16 mouse cellular contexts compared by ENCODE assay signal in the genomic region with DNA sequence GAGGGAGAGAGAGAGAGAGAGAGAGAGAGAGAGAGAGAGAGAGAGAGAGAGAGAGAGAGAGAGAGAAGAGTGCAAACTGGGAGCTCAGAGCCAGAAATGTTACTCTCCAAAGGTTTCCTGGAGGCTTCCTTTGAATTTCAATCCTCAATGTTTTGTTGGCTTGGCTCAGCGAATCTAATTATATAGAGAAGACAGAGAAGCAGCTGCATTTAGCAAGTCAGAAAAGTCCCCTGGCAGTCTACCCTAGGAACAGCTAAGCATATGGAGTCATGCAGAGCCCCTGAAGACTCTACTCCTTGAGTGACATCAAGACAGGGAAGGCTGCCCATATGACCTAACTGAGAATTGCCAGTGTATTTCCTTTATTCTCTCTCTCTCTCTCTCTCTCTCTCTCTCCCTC.
DNase-seq lines count a peak whose midpoint lies in the region; ATAC-seq and TF ChIP-seq lines count a peak whose summit lies in the region.
"Had no signal": no experiment of that assay in that cellular context is flagged by ENCODE, and none has a peak within 500 bp of the region (broad histone marks: within the 10 kb centered on the region; RNA-seq: fewer than 3 reads in every experiment).

No protein-coding gene starts in this region.

- H3K27me3 ChIP-seq in forebrain, embryonic 16.5 days (replicated peaks; ENCODE audit: control insufficient read depth, insufficient read depth, low read length), result no peaks in the 10 kb centered on the region
- H3K27me3 ChIP-seq in forebrain, embryonic 13.5 days, result no peaks in the 10 kb centered on the region
- no peaks in the 10 kb centered on the region for H3K27me3 ChIP-seq in limb, embryonic 14.5 days (ENCODE audit: control insufficient read depth, insufficient read depth, low read length)
- no peaks in the 10 kb centered on the region for H3K27me3 ChIP-seq in limb, embryonic 10.5 days (ENCODE audit: low read depth, poor library complexity, severe bottlenecking)
- H3K27me3 ChIP-seq: liver, embryonic 15.5 days had no signal

- H3K9ac ChIP-seq in forebrain, embryonic 16.5 days (replicated peaks; ENCODE audit: low read depth, low read length), result no peak overlapping the region
- no peak overlapping the region for H3K9ac ChIP-seq in forebrain, embryonic 13.5 days
- no peak overlapping the region for H3K9ac ChIP-seq in limb, embryonic 14.5 days (ENCODE audit: low read depth, low read length, severe bottlenecking)
- H3K9ac ChIP-seq: liver, embryonic 15.5 days had no signal

- no peak overlapping the region for H3K4me3 ChIP-seq in forebrain, embryonic 16.5 days (replicated peaks; ENCODE audit: low read length)
- H3K4me3 ChIP-seq in forebrain, embryonic 13.5 days, result no peak overlapping the region
- H3K4me3 ChIP-seq in limb, embryonic 14.5 days (replicated peaks; ENCODE audit: low read length), result no peak overlapping the region
- H3K4me3 ChIP-seq in limb, embryonic 10.5 days, result no peak overlapping the region
- H3K4me3 ChIP-seq: gastrocnemius, adult 2 months; heart, adult 2 months; liver, embryonic 15.5 days; myocyte had no signal

- DNase-seq in limb, embryonic 14.5 days (ENCODE audit: low spot score), result peak; percentile 20
- DNase-seq in limb, embryonic 10.5 days (ENCODE audit: low spot score), result no peak
- peak; percentile 53 to 81 for DNase-seq in left cerebral cortex, postnatal 14 days (ENCODE audit: low spot score in 2 of 2)
- peak; percentile 22 to 54 for DNase-seq in right cerebral cortex, postnatal 36 days (ENCODE audit: low spot score in 2 of 2)
- DNase-seq in spleen, postnatal 36 days (ENCODE audit: low spot score in 2 of 2), result no peak
- no peak for DNase-seq in embryo, embryonic 10 days (ENCODE audit: low spot score)
- DNase-seq: adrenal gland, postnatal 25 days; gastrocnemius, adult 2 months; heart, adult 2 months; heart, postnatal 10 days; lung, postnatal 14 days had no signal

- H3K4me1 ChIP-seq in forebrain, embryonic 16.5 days (replicated peaks; ENCODE audit: control insufficient read depth, insufficient read depth, low read length), result peaks cover 3% of the 10 kb centered on the region; the same call in 1 of the 2 replicates
- no peaks in the 10 kb centered on the region for H3K4me1 ChIP-seq in forebrain, embryonic 13.5 days
- peaks cover 10% of the 10 kb centered on the region for H3K4me1 ChIP-seq in limb, embryonic 14.5 days (ENCODE audit: control insufficient read depth, insufficient read depth, low read length)
- H3K4me1 ChIP-seq in limb, embryonic 10.5 days, result peaks cover 22% of the 10 kb centered on the region
- H3K4me1 ChIP-seq: liver, embryonic 15.5 days had no signal

- H3K9me3 ChIP-seq in forebrain, embryonic 16.5 days (ENCODE audit: control insufficient read depth, low read length), result no peaks in the 10 kb centered on the region
- no peaks in the 10 kb centered on the region for H3K9me3 ChIP-seq in forebrain, embryonic 13.5 days (replicated peaks)
- H3K9me3 ChIP-seq in limb, embryonic 14.5 days (ENCODE audit: control insufficient read depth, low read length), result no peaks in the 10 kb centered on the region
- peaks cover 2% of the 10 kb centered on the region; the same call in 1 of the 2 replicates for H3K9me3 ChIP-seq in limb, embryonic 10.5 days (replicated peaks)
- H3K9me3 ChIP-seq: liver, embryonic 15.5 days had no signal

- no peak overlapping the region for H3K27ac ChIP-seq in forebrain, embryonic 16.5 days (ENCODE audit: low read length)
- H3K27ac ChIP-seq in forebrain, embryonic 13.5 days, result no peak overlapping the region
- no peak overlapping the region for H3K27ac ChIP-seq in limb, embryonic 14.5 days (replicated peaks; ENCODE audit: low read depth, low read length)
- no peak overlapping the region for H3K27ac ChIP-seq in limb, embryonic 10.5 days
- H3K27ac ChIP-seq: gastrocnemius, adult 2 months; heart, adult 2 months; liver, embryonic 15.5 days had no signal

- 54% methylated on average over 1 of the region's 1 CpGs for WGBS in forebrain, embryonic 16.5 days
- WGBS in forebrain, embryonic 13.5 days, result 61% methylated on average over 1 of the region's 1 CpGs
- WGBS in limb, embryonic 14.5 days, result 43% methylated on average over 1 of the region's 1 CpGs
- WGBS in limb, embryonic 10.5 days, result 76% methylated on average over 1 of the region's 1 CpGs

- no peaks in the 10 kb centered on the region for H3K36me3 ChIP-seq in forebrain, embryonic 16.5 days (ENCODE audit: control insufficient read depth, insufficient read depth)
- H3K36me3 ChIP-seq in forebrain, embryonic 13.5 days (ENCODE audit: poor library complexity, severe bottlenecking), result no peaks in the 10 kb centered on the region
- H3K36me3 ChIP-seq in limb, embryonic 14.5 days (ENCODE audit: control insufficient read depth, insufficient read depth, low read length), result no peaks in the 10 kb centered on the region
- no peaks in the 10 kb centered on the region for H3K36me3 ChIP-seq in limb, embryonic 10.5 days
- H3K36me3 ChIP-seq: liver, embryonic 15.5 days had no signal

- intact Hi-C loops in left cerebral cortex, postnatal 14 days (cut with DNase I), result no loop called here

- H3K4me2 ChIP-seq in forebrain, embryonic 16.5 days (ENCODE audit: low read length), result no peak overlapping the region
- H3K4me2 ChIP-seq in forebrain, embryonic 13.5 days, result no peak overlapping the region
- no peak overlapping the region for H3K4me2 ChIP-seq in limb, embryonic 14.5 days (replicated peaks; ENCODE audit: low read depth, low read length, severe bottlenecking)
- H3K4me2 ChIP-seq: liver, embryonic 15.5 days had no signal

- TF ChIP-seq POLR2A in limb, embryonic 14.5 days (IDR thresholded peaks at IDR 0.05; ENCODE audit: borderline replicate concordance, extremely low read depth, insufficient read depth, insufficient read length), result no peak

- peak; percentile 50; the same call in 1 of the 2 replicates for ATAC-seq in forebrain, embryonic 16.5 days
- ATAC-seq in forebrain, embryonic 13.5 days, result no peak
- no peak for ATAC-seq in limb, embryonic 14.5 days (ENCODE audit: low FRiP score, low read depth)
- ATAC-seq: activated CD4-positive, CD25-positive, alpha-beta regulatory T cell, adult 4 months had no signal

Comparison
In these comparisons a context has a peak if more than half of its experiments do, and no peak if none do; other contexts are left out.
1. DNase-seq: peak in limb, embryonic 14.5 days (single experiment), left cerebral cortex, postnatal 14 days (2 of 2) and right cerebral cortex, postnatal 36 days (2 of 2); none in limb, embryonic 10.5 days (single experiment), spleen, postnatal 36 days (0 of 2) and embryo, embryonic 10 days (single experiment).